Mouse (Mus musculus): ENCODE results near the gene Nemf.

- TF ChIP-seq MAX (IDR thresholded peaks at IDR 0.05) (no peak), CTCF (IDR thresholded peaks at IDR 0.05; ENCODE audit: control insufficient read depth, insufficient read depth, insufficient read length) (no peak)
Observed at GRCm38 (mm10) chr12:69402594-69403167, 45.7 kb upstream of the Nemf start.
